Mouse (Mus musculus) heart, postnatal 14 days (tissue): ENCODE measurements around the gene Rp9. TPM values are rescaled to one million over a fixed set of nuclear protein-coding genes. Genes with fewer than 3 reads are reported as not detected.
A peak's percentile ranks its signal among the peaks of the same experiment; 100 is the strongest.
"Not testable (repeated sequence)": the region's sequence is repeated elsewhere in the genome, so short reads cannot be mapped to it uniquely, and the experiment has no call there.

Experiments
- DNase-seq, 2 experiments: peaks; one replicate each; pipeline ENCODE4 v3.0.0; 2021 to 2022
- intact Hi-C: fragments of 180-260 bp; cut with DNase I; formaldehyde crosslinking; loops from one replicate; pipeline ENCODE4 v1.15.1; 2025
- total RNA-seq, 2 experiments: library from RNA; stranded (reverse); gene quantifications; 2 replicates each; pipeline ENCODE4 v1.2.3; 2021

Rp9 gene
- total RNA-seq, 2 experiments from 2014 or later = 39.4 to 39.5 TPM

GRCm38 (mm10) chr9:22467371-22468169 is 2.0 kb downstream of the Rp9 start:
- intact Hi-C loops = no loop called here
- peak; percentile 54 to 67 for DNase-seq

- no peak for DNase-seq
- intact Hi-C loops = no loop called here
Observed at GRCm38 (mm10) chr9:22466212-22466611, 3.3 kb downstream of the Rp9 start.

- intact Hi-C loops = no loop called here
- peak in 1 of 2 experiments; percentile 35 for DNase-seq
Observed at GRCm38 (mm10) chr9:22461946-22462345, 7.6 kb downstream of the Rp9 start.

- intact Hi-C loops = no loop called here
- peak in 1 of 2 experiments; percentile 13 for DNase-seq
Observed at GRCm38 (mm10) chr9:22457142-22457835, 12.3 kb downstream of the Rp9 start.

GRCm38 (mm10) chr9:22455041-22455440 is 14.5 kb downstream of the Rp9 start:
- intact Hi-C loops = no loop called here

GRCm38 (mm10) chr9:22453990-22454389 is 15.6 kb downstream of the Rp9 start, which contains the start of gene Gm17545:
Gene Gm17545, plus strand, starts transcription at chr9:22454290.
- intact Hi-C loops, DNase-seq: not testable (repeated sequence)

More at GRCm38 (mm10) chr9:22455041-22455440, 14.5 kb downstream of the Rp9 start:
- DNase-seq = no peak

- DNase-seq = no peak
- intact Hi-C loops = no loop called here
Observed at GRCm38 (mm10) chr9:22453501-22453924, 16.0 kb downstream of the Rp9 start.

- DNase-seq = no peak
- intact Hi-C loops = no loop called here
Observed at GRCm38 (mm10) chr9:22452697-22453096, 16.8 kb downstream of the Rp9 start.

- intact Hi-C loops = no loop called here
- DNase-seq = no peak
Observed at GRCm38 (mm10) chr9:22449209-22449608, 20.3 kb downstream of the Rp9 start.

- intact Hi-C loops = no loop called here
- no peak for DNase-seq
Observed at GRCm38 (mm10) chr9:22448420-22448819, 21.1 kb downstream of the Rp9 start.

- DNase-seq = no peak
- intact Hi-C loops = no loop called here
Observed at GRCm38 (mm10) chr9:22447213-22447612, 22.3 kb downstream of the Rp9 start.

GRCm38 (mm10) chr9:22445123-22445522 is 24.4 kb downstream of the Rp9 start:
- no peak for DNase-seq
- intact Hi-C loops = no loop called here

GRCm38 (mm10) chr9:22443157-22443556 is 26.4 kb downstream of the Rp9 start:
- intact Hi-C loops = no loop called here
- no peak for DNase-seq

- no peak for DNase-seq
- intact Hi-C loops = no loop called here
Observed at GRCm38 (mm10) chr9:22438826-22439225, 30.7 kb downstream of the Rp9 start.

- DNase-seq = no peak
- intact Hi-C loops = no loop called here
Observed at GRCm38 (mm10) chr9:22434101-22434500, 35.4 kb downstream of the Rp9 start.

- intact Hi-C loops = no loop called here
- DNase-seq = no peak
Observed at GRCm38 (mm10) chr9:22433221-22433620, 36.3 kb downstream of the Rp9 start.

GRCm38 (mm10) chr9:22430315-22430840 is 39.2 kb downstream of the Rp9 start:
- intact Hi-C loops = no loop called here
- no peak for DNase-seq

- no peak for DNase-seq
- intact Hi-C loops = no loop called here
Observed at GRCm38 (mm10) chr9:22429533-22430241, 39.9 kb downstream of the Rp9 start.

- DNase-seq = no peak
- intact Hi-C loops = no loop called here
Observed at GRCm38 (mm10) chr9:22428666-22429410, 40.7 kb downstream of the Rp9 start.

- no peak for DNase-seq
- intact Hi-C loops = no loop called here
Observed at GRCm38 (mm10) chr9:22428028-22428665, 41.4 kb downstream of the Rp9 start.
